Mouse (Mus musculus): ENCODE data around the gene Oasl1. TPM values are rescaled to one million over a fixed set of nuclear protein-coding genes. Genes with fewer than 3 reads are reported as not detected.

Gene Oasl1
- polyA plus RNA-seq, 1 experiment, result not detected

DNA sequence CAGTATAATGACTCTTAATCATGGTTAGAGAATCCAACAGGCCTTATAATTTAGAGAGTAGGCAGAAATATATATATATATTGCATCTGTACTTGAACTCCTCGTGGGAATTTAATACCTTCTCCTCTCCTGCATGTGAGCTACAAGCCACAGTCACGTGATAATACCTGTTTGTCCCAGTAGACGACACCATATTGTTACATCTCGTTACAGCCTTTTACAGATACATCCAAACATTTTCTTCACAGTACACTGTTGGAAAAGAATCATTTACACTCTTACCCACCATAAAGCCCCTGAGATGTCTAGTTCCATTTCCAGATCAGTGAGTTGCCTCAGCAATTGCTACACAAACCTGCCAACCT lies 19.7 kb downstream of the Oasl1 start:
- Histone ChIP-seq H3K4me3 (replicated peaks) (peak overlapping the region; percentile 85), H3K4me1 (ENCODE audit: control insufficient read depth) (peaks cover 22% of the 10 kb centered on the region), H3K27me3 (ENCODE audit: control insufficient read depth) (no peaks in the 10 kb centered on the region), H3K9me3 (ENCODE audit: control insufficient read depth, low read length) (no peaks in the 10 kb centered on the region), H3K36me3 (ENCODE audit: control insufficient read depth) (peaks cover 27% of the 10 kb centered on the region)
- no peak for TF ChIP-seq GATA1 (IDR thresholded peaks at IDR 0.05; ENCODE audit: low read length)

GRCm38 (mm10) chr5:114945072-114945471 lies 22.0 kb downstream of the Oasl1 start:
- H3K4me3 ChIP-seq (replicated peaks), result no peak overlapping the region
- no peak for TF ChIP-seq TAL1 (IDR thresholded peaks at IDR 0.05; ENCODE audit: low read length)
- TF ChIP-seq GATA1 (IDR thresholded peaks at IDR 0.05; ENCODE audit: low read length), result no peak
- peaks cover 22% of the 10 kb centered on the region for H3K4me1 ChIP-seq (ENCODE audit: control insufficient read depth)
- peaks cover 50% of the 10 kb centered on the region for H3K36me3 ChIP-seq (ENCODE audit: control insufficient read depth)
- no peaks in the 10 kb centered on the region for H3K9me3 ChIP-seq (ENCODE audit: control insufficient read depth, low read length)
- H3K27me3 ChIP-seq (ENCODE audit: control insufficient read depth), result no peaks in the 10 kb centered on the region

- Histone ChIP-seq H3K9me3 (ENCODE audit: control insufficient read depth, low read length) (no peaks in the 10 kb centered on the region), H3K27me3 (ENCODE audit: control insufficient read depth) (no peaks in the 10 kb centered on the region), H3K4me1 (ENCODE audit: control insufficient read depth) (peaks cover 2% of the 10 kb centered on the region; the same call in 1 of the 2 replicates), H3K36me3 (ENCODE audit: control insufficient read depth) (peaks cover 54% of the 10 kb centered on the region), H3K4me3 (replicated peaks) (no peak overlapping the region)
- TF ChIP-seq GATA1 (IDR thresholded peaks at IDR 0.05; ENCODE audit: low read length) (no peak), TAL1 (IDR thresholded peaks at IDR 0.05; ENCODE audit: low read length) (no peak)
Measured at GRCm38 (mm10) chr5:114948891-114949290, 25.9 kb downstream of the Oasl1 start.

DNA sequence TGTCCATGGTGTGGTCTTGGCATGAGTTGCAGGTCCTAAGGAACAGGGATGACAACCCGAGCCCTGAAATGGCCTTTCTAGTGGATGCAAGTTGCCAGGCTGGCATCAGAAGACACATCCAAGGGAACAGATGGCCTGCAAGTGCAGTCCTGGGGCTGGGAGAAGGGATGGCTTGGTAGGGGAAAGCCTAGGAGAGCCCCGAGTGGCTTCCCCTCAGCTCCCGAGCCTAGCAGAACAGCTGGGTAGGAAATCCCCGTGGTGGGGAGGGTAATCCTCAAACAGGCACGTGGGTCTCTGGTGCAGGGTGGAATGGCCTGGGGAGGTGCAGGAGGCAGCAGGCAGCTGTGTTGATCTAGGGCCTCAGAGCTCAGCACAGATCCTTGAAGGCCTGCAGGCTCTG lies 26.3 kb downstream of the Oasl1 start:
- no peaks in the 10 kb centered on the region for H3K9me3 ChIP-seq (ENCODE audit: control insufficient read depth, low read length)
- TF ChIP-seq TAL1 (IDR thresholded peaks at IDR 0.05; ENCODE audit: low read length), result no peak
- TF ChIP-seq GATA1 (IDR thresholded peaks at IDR 0.05; ENCODE audit: low read length), result no peak
- peaks cover 53% of the 10 kb centered on the region for H3K36me3 ChIP-seq (ENCODE audit: control insufficient read depth)
- no peak overlapping the region for H3K4me3 ChIP-seq (replicated peaks)
- H3K4me1 ChIP-seq (ENCODE audit: control insufficient read depth), result no peaks in the 10 kb centered on the region
- no peaks in the 10 kb centered on the region for H3K27me3 ChIP-seq (ENCODE audit: control insufficient read depth)

DNA sequence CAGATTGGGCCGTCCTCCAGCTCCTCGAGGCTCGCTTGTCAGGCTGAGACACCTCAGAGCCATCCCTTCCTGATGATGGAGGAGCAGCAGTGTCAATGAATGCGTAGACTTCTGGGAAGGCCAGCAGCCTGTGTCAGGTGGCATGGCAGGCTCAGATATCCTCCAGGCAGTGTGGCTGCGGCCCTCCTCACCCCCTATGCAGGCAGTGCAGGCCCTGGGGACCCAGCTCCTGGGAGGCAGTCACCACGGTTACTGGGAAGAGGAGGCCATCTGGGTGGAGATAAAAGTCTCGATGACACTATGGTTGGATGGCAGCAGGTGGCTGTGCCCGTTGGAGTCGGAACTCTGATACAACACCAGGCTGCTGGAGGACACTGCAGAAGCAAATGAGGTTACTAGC lies 26.8 kb downstream of the Oasl1 start:
- Histone ChIP-seq H3K4me1 (ENCODE audit: control insufficient read depth) (no peaks in the 10 kb centered on the region), H3K36me3 (ENCODE audit: control insufficient read depth) (peaks cover 53% of the 10 kb centered on the region), H3K4me3 (replicated peaks) (no peak overlapping the region), H3K27me3 (ENCODE audit: control insufficient read depth) (no peaks in the 10 kb centered on the region), H3K9me3 (ENCODE audit: control insufficient read depth, low read length) (no peaks in the 10 kb centered on the region)
- TF ChIP-seq TAL1 (IDR thresholded peaks at IDR 0.05; ENCODE audit: low read length) (no peak), GATA1 (IDR thresholded peaks at IDR 0.05; ENCODE audit: low read length) (no peak)

- no peak for TF ChIP-seq TAL1 (IDR thresholded peaks at IDR 0.05; ENCODE audit: low read length)
- no peak for TF ChIP-seq GATA1 (IDR thresholded peaks at IDR 0.05; ENCODE audit: low read length)
- Histone ChIP-seq H3K27me3 (ENCODE audit: control insufficient read depth) (no peaks in the 10 kb centered on the region), H3K4me1 (ENCODE audit: control insufficient read depth) (no peaks in the 10 kb centered on the region), H3K36me3 (ENCODE audit: control insufficient read depth) (peaks cover 51% of the 10 kb centered on the region), H3K9me3 (ENCODE audit: control insufficient read depth, low read length) (no peaks in the 10 kb centered on the region), H3K4me3 (replicated peaks) (no peak overlapping the region)
Measured at GRCm38 (mm10) chr5:114950669-114951068, 27.6 kb downstream of the Oasl1 start.

DNA sequence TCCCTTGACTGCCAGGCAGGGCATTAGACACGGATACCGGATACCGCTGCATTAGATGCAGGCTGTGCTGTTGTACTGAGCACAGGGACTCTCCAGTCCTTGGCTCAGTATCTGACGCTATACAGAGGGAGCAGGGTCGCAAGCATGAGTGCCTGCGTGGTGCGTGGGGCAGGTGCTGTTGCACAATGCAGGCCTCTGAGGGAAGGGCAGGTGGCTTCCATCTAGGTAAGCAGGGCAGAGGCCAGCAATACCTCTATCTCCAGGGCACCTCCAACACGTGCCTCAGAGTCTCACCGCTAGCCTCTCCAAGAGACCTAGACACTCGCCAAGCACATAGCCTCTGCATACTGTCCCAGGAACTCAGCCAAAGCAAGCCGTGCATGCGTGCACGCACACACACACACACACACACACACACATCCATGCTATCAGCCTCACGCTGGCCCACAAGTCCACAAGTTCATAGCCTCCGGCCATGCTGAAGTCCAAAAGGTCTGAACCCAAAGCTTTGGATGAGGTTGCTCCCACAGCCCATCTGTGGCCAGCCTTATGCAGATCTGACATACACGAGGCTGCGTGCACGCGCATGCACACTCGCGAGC lies 28.3 kb downstream of the Oasl1 start:
- H3K9me3 ChIP-seq (ENCODE audit: control insufficient read depth, low read length), result no peaks in the 10 kb centered on the region
- H3K4me3 ChIP-seq (replicated peaks), result no peak overlapping the region
- no peaks in the 10 kb centered on the region for H3K27me3 ChIP-seq (ENCODE audit: control insufficient read depth)
- TF ChIP-seq TAL1 (IDR thresholded peaks at IDR 0.05; ENCODE audit: low read length) (no peak), GATA1 (IDR thresholded peaks at IDR 0.05; ENCODE audit: low read length) (no peak)
- peaks cover 44% of the 10 kb centered on the region for H3K36me3 ChIP-seq (ENCODE audit: control insufficient read depth)
- no peaks in the 10 kb centered on the region for H3K4me1 ChIP-seq (ENCODE audit: control insufficient read depth)

DNA sequence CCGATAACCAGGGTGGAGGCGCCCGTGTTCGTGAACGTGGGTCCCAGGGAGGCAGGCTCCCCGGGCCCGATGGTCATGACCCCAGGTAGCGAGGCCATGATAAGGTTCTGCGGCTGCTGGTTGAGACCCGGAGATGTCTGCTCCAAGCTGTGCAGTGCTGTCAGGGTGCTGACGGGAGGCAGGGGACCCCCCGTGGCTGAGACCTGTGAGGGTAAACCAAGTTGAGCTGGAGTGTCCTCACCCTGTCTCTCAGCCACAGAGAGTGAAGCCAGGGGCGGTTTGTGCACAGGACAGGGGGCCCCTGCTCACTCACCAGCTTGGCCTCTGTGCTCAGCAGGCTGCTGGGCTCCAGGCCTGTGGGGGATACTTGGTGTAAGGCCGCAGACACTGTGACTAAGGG lies 30.3 kb downstream of the Oasl1 start:
- TF ChIP-seq TAL1 (IDR thresholded peaks at IDR 0.05; ENCODE audit: low read length) (no peak), GATA1 (IDR thresholded peaks at IDR 0.05; ENCODE audit: low read length) (no peak)
- Histone ChIP-seq H3K4me3 (replicated peaks) (no peak overlapping the region), H3K36me3 (ENCODE audit: control insufficient read depth) (peaks cover 24% of the 10 kb centered on the region), H3K9me3 (ENCODE audit: control insufficient read depth, low read length) (no peaks in the 10 kb centered on the region), H3K27me3 (ENCODE audit: control insufficient read depth) (no peaks in the 10 kb centered on the region), H3K4me1 (ENCODE audit: control insufficient read depth) (no peaks in the 10 kb centered on the region)

- Histone ChIP-seq H3K27me3 (ENCODE audit: control insufficient read depth) (no peaks in the 10 kb centered on the region), H3K4me3 (replicated peaks) (no peak overlapping the region), H3K4me1 (ENCODE audit: control insufficient read depth) (no peaks in the 10 kb centered on the region), H3K36me3 (ENCODE audit: control insufficient read depth) (peaks cover 2% of the 10 kb centered on the region; the same call in 1 of the 2 replicates), H3K9me3 (ENCODE audit: control insufficient read depth, low read length) (no peaks in the 10 kb centered on the region)
- TF ChIP-seq TAL1 (IDR thresholded peaks at IDR 0.05; ENCODE audit: low read length) (no peak), GATA1 (IDR thresholded peaks at IDR 0.05; ENCODE audit: low read length) (no peak)
Measured at GRCm38 (mm10) chr5:114958069-114958468, 35.0 kb downstream of the Oasl1 start.
